ENCODE assay signal across 9 mouse cellular contexts in the genomic region with DNA sequence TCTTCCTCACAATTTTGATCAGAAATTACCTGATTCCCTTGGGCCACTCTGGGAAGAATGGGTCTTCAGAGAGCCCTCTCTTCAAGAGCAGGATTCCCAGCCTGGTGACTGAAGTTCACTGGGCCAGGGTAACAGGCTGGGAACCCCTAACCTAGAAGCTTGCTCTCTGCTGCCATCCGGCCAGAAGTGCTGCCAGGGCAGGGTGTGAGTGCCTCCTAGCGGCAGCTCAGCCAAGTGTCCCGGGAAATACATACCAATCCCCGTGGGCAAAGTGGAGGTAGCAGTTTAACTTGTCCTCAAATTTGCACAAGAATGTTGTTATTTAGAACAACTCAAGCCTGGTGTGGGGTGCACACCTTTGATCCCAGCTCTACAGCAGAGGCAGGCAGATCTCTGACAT. TPM values are rescaled to one million over a fixed set of nuclear protein-coding genes. Genes with fewer than 3 reads are reported as not detected.
DNase-seq lines count a peak whose midpoint lies in the region; ATAC-seq and TF ChIP-seq lines count a peak whose summit lies in the region.
"Had no signal": no experiment of that assay in that cellular context is flagged by ENCODE, and none has a peak within 500 bp of the region (broad histone marks: within the 10 kb centered on the region; RNA-seq: fewer than 3 reads in every experiment).

No protein-coding gene starts in this region.

- H3K4me2 ChIP-seq in midbrain, embryonic 11.5 days, result no peak overlapping the region
- H3K4me2 ChIP-seq in midbrain, embryonic 16.5 days (ENCODE audit: low read length), result no peak overlapping the region
- H3K4me2 ChIP-seq in intestine, embryonic 14.5 days (ENCODE audit: low read length), result no peak overlapping the region
- H3K4me2 ChIP-seq: neural tube, embryonic 13.5 days had no signal

- no peaks in the 10 kb centered on the region for H3K27me3 ChIP-seq in midbrain, embryonic 11.5 days (ENCODE audit: control insufficient read depth, insufficient read depth, low read length)
- no peaks in the 10 kb centered on the region for H3K27me3 ChIP-seq in midbrain, embryonic 16.5 days (ENCODE audit: control insufficient read depth, insufficient read depth, low read depth, low read length)
- no peaks in the 10 kb centered on the region for H3K27me3 ChIP-seq in intestine, embryonic 14.5 days (replicated peaks; ENCODE audit: control insufficient read depth, insufficient read depth, low read length)
- H3K27me3 ChIP-seq in limb, embryonic 10.5 days (ENCODE audit: low read depth, poor library complexity, severe bottlenecking), result no peaks in the 10 kb centered on the region
- H3K27me3 ChIP-seq: neural tube, embryonic 13.5 days had no signal

- H3K27ac ChIP-seq in midbrain, embryonic 11.5 days (ENCODE audit: low read depth, low read length), result no peak overlapping the region
- H3K27ac ChIP-seq in midbrain, embryonic 16.5 days (ENCODE audit: low read length), result no peak overlapping the region
- no peak overlapping the region for H3K27ac ChIP-seq in embryonic fibroblast, embryonic 13.5 days (ENCODE audit: insufficient read depth, low read length)
- H3K27ac ChIP-seq in intestine, embryonic 14.5 days (ENCODE audit: low read depth), result no peak overlapping the region
- no peak overlapping the region for H3K27ac ChIP-seq in limb, embryonic 10.5 days
- H3K27ac ChIP-seq: neural tube, embryonic 13.5 days had no signal

- peak; percentile 93 for DNase-seq in midbrain, embryonic 11.5 days (ENCODE audit: low spot score, missing footprints)
- DNase-seq in adrenal gland, postnatal 14 days, result peak; percentile 86
- peak; percentile 87 for DNase-seq in intestine, embryonic 14.5 days (ENCODE audit: low spot score)
- peak; percentile 86 for DNase-seq in limb, embryonic 10.5 days (ENCODE audit: low spot score)
- peak; percentile 66 for DNase-seq in ovary, postnatal 14 days (ENCODE audit: low spot score)
- peak; percentile 92 for DNase-seq in thymus, postnatal 4 days

- H3K36me3 ChIP-seq in midbrain, embryonic 11.5 days (ENCODE audit: control insufficient read depth, insufficient read depth, low read length), result no peaks in the 10 kb centered on the region
- no peaks in the 10 kb centered on the region for H3K36me3 ChIP-seq in midbrain, embryonic 16.5 days (ENCODE audit: control insufficient read depth, insufficient read depth, low read length)
- no peaks in the 10 kb centered on the region for H3K36me3 ChIP-seq in intestine, embryonic 14.5 days (ENCODE audit: control insufficient read depth, insufficient read depth, low read length)
- no peaks in the 10 kb centered on the region for H3K36me3 ChIP-seq in limb, embryonic 10.5 days
- H3K36me3 ChIP-seq: neural tube, embryonic 13.5 days had no signal

- H3K4me3 ChIP-seq in midbrain, embryonic 11.5 days (ENCODE audit: low read depth, low read length), result no peak overlapping the region
- no peak overlapping the region for H3K4me3 ChIP-seq in midbrain, embryonic 16.5 days (ENCODE audit: low read depth, low read length)
- H3K4me3 ChIP-seq in embryonic fibroblast, embryonic 13.5 days (ENCODE audit: insufficient read depth, low read length), result no peak overlapping the region
- H3K4me3 ChIP-seq in intestine, embryonic 14.5 days (ENCODE audit: low read depth, low read length), result no peak overlapping the region
- no peak overlapping the region for H3K4me3 ChIP-seq in limb, embryonic 10.5 days
- H3K4me3 ChIP-seq: neural tube, embryonic 13.5 days had no signal

- TF ChIP-seq CTCF in embryonic fibroblast, embryonic 13.5 days (IDR thresholded peaks at IDR 0.05; ENCODE audit: borderline replicate concordance, insufficient read depth, low read length), result peak; percentile 95

- no peak for TF ChIP-seq POLR2A in embryonic fibroblast, embryonic 13.5 days (IDR thresholded peaks at IDR 0.05; ENCODE audit: low read depth, low read length)

- no peaks in the 10 kb centered on the region for H3K4me1 ChIP-seq in midbrain, embryonic 11.5 days (ENCODE audit: control insufficient read depth, insufficient read depth, low read length)
- no peaks in the 10 kb centered on the region for H3K4me1 ChIP-seq in midbrain, embryonic 16.5 days (ENCODE audit: control insufficient read depth, insufficient read depth, low read length)
- no peaks in the 10 kb centered on the region for H3K4me1 ChIP-seq in embryonic fibroblast, embryonic 13.5 days (ENCODE audit: control insufficient read depth, insufficient read depth, low read length)
- H3K4me1 ChIP-seq in intestine, embryonic 14.5 days (replicated peaks; ENCODE audit: control insufficient read depth, insufficient read depth, low read length), result no peaks in the 10 kb centered on the region
- H3K4me1 ChIP-seq in limb, embryonic 10.5 days, result no peaks in the 10 kb centered on the region
- H3K4me1 ChIP-seq: neural tube, embryonic 13.5 days had no signal

- no peaks in the 10 kb centered on the region for H3K9me3 ChIP-seq in midbrain, embryonic 11.5 days (ENCODE audit: control insufficient read depth, low read length)
- no peaks in the 10 kb centered on the region for H3K9me3 ChIP-seq in midbrain, embryonic 16.5 days (replicated peaks; ENCODE audit: control insufficient read depth, low read length, poor library complexity, severe bottlenecking)
- no peaks in the 10 kb centered on the region for H3K9me3 ChIP-seq in intestine, embryonic 14.5 days (ENCODE audit: control insufficient read depth, low read length)
- no peaks in the 10 kb centered on the region for H3K9me3 ChIP-seq in limb, embryonic 10.5 days (replicated peaks)
- H3K9me3 ChIP-seq: neural tube, embryonic 13.5 days had no signal

- 1% methylated on average over 4 of the region's 4 CpGs for WGBS in midbrain, embryonic 11.5 days
- 2% methylated on average over 4 of the region's 4 CpGs for WGBS in midbrain, embryonic 16.5 days
- WGBS in intestine, embryonic 14.5 days, result 8% methylated on average over 4 of the region's 4 CpGs
- WGBS in limb, embryonic 10.5 days, result 3% methylated on average over 4 of the region's 4 CpGs

- H3K9ac ChIP-seq in midbrain, embryonic 11.5 days (ENCODE audit: low read length), result no peak overlapping the region
- H3K9ac ChIP-seq in midbrain, embryonic 16.5 days (ENCODE audit: low read depth, low read length), result no peak overlapping the region
- H3K9ac ChIP-seq in intestine, embryonic 14.5 days (ENCODE audit: low read length), result no peak overlapping the region
- H3K9ac ChIP-seq: neural tube, embryonic 13.5 days had no signal

- 0 out of 2 replicates have a peak, but pooled peaks have one; percentile 50 for ATAC-seq in midbrain, embryonic 11.5 days (ENCODE audit: low FRiP score)
- no peak for ATAC-seq in midbrain, embryonic 16.5 days
- no peak for ATAC-seq in intestine, embryonic 14.5 days (replicated peaks; ENCODE audit: low FRiP score, low TSS enrichment, low read depth)

RNA-seq across cellular contexts. Expression of a gene that starts 16.5 kb away (rescaled TPM):
- polyA plus RNA-seq in midbrain, embryonic 11.5 days (2014; fragmentation: Nextera tagmentation; extraction: Ambion mirVana), result not detected in 2 replicates
- polyA plus RNA-seq in midbrain, embryonic 16.5 days (2015; fragmentation: Nextera tagmentation; extraction: Ambion mirVana), result not detected in 2 replicates
- total RNA-seq in adrenal gland, postnatal 14 days (2021), result 1.6 and 1.9 TPM in 2 replicates
- polyA plus RNA-seq in embryonic fibroblast, embryonic 13.5 days (2011; ENCODE audit: insufficient read length, low read depth, missing spikeins), result not detected in 2 replicates
- polyA plus RNA-seq in intestine, embryonic 14.5 days (2014; fragmentation: Nextera tagmentation; extraction: Ambion mirVana), result not detected in 2 replicates
- polyA plus RNA-seq in limb, embryonic 10.5 days (2016; fragmentation: Nextera tagmentation; extraction: Ambion mirVana), result not detected in 2 replicates
- polyA plus RNA-seq: neural tube, embryonic 13.5 days had no signal
